Mouse (Mus musculus): Measurements from ENCODE around the gene Ing4.

The Ing4 gene

DNA sequence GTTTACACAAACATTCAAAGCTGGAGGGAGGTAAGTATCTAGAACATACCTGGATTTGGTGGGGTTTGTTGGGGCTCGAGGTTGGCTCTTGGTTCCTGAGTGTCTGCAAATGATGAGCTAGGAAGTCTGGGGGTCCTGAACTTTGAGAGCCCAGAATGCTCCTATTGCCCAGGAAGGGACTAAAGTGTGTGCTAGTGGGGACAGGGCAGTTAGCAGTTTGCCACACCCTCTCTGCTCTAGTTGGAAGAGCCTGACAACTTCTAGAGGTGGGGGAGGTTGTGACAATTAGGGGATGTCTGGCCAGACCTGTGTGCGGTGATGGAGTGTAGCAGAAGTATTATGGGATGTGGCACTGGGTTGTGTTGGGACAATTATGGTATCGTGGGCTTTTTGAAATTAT lies 55.3 kb downstream of the Ing4 start:
- DNase-seq, result no peak

GRCm38 (mm10) chr6:125095391-125096278 lies 56.1 kb downstream of the Ing4 start, which contains the start of gene Chd4:
Gene Chd4 (plus strand): TSS chr6:125095981.
- DNase-seq, result peak; percentile 98 to 99

DNA sequence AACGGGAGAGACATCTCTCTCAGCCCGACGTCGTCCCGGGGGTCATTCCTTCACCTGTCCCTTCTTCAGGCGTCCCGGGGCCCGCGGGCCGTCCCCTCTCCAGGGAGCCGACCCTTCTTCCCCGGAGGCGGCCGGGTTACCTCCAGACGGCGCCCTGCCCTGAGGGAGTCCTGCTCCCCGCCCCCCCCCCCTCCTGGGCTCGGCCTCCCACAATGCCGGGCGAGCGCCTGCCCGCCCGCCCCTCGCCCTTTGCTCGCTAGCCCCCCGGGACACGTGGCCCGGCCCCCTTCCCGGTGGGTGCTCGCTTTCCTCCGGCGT lies 56.7 kb downstream of the Ing4 start:
- DNase-seq, result no peak

DNA sequence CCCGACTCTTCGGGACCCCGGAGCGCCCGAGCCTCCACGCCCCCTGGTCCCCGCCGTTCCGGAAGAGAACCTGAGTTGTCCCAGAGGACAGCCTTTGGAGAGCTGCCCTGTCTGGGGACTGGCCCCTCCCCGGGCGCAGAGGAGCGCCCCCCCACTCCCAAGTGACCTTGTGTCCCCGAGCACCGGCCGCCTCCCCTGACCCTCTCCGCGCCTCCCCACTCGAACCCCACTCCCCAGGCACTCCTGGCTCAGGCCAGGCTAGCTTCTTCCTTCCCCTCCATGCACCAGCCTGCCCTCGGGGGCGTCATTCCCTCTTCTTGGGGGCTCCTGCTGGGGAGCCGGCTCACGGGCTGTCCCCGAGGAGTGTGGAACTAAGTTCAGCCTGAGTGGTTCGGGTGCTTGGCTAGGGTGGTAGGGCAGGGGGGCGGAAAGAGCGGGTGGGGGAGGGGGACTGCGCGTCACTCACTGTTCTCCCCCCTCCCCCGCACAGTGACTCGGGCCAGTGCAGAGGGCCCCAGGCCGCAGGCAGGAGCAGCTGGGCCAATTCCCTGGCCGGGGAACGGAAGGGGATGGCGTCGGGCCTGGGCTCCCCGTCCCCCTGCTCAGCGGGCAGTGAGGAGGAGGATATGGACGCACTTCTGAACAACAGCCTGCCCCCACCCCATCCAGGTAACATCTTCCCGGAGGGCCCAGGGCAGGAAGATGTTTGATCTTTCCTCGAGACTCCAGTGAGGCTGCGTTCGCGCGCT lies 57.2 kb downstream of the Ing4 start:
- DNase-seq, result peak; percentile 80 to 90

GRCm38 (mm10) chr6:125097346-125097689 lies 57.8 kb downstream of the Ing4 start:
- DNase-seq, result peak; percentile 48 to 65

DNA sequence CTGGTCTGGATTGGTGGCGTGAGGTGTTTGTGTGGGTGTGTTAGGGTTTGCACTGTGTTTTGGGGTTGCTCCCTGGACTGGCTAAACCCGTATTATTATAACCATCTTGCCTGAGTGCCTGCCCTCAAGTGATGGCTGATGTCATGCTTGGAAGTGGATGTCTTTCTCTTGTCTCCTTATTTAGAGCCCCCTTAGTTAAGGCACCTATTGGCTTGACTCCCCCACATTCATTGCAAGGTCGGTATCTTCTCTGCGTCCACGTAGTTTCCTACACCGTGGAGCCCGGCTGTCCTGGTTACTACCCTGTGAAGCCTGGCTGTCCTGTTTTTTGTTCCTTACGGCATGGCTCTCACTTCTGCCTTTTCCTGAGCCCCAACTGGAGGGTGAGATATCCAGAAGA lies 58.4 kb downstream of the Ing4 start:
- DNase-seq, result no peak

DNA sequence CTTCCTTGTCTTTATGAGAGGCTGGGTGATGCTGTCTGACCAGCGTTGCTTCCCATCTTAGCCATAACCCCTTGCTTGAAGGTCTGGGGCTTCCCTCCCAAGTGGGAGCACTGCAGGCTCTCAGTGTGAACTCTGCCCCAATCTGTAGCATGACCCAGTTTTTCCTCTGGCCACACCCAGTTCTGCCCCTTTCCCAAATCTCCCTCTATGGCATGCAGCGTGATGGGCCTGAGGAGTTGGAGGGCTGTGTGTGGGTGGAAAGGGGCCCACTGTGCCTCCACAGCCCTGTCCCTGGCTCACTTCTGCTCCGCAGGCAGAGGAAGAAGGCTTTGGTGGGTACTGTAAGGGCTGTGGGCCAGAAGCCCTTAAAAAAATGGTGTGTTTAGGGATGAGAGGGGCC lies 59.0 kb downstream of the Ing4 start:
- DNase-seq, result no peak
